Mouse (Mus musculus) kidney, embryonic 16.5 days (tissue): ENCODE measurements around the gene Plagl2. TPM values are rescaled to one million over a fixed set of nuclear protein-coding genes. Genes with fewer than 3 reads are reported as not detected.

Source experiments
- ATAC-seq: fragments of 200-750 bp; cut with Nextera tagmentation; 2 replicates; pipeline ENCODE4 v1.8.0; 2017; ENCODE audit warnings: moderate TSS enrichment; ENCODE audit not compliant: low FRiP score, low TSS enrichment
- H3K27ac ChIP-seq: fragments of 300-500 bp; sonication (generic); 2 replicates; pipeline ENCODE4 v1.5.1; 2014; ENCODE audit warnings: low read length
- H3K27me3 ChIP-seq: fragments of 300-500 bp; sonication (generic); 2 replicates; pipeline ENCODE4 v1.6.1; 2014; ENCODE audit warnings: low read length, control low read depth, mixed read lengths; ENCODE audit not compliant: insufficient read depth
- H3K36me3 ChIP-seq: fragments of 300-500 bp; sonication (generic); 2 replicates; pipeline ENCODE4 v1.6.1; 2014; ENCODE audit warnings: low read length, control low read depth, mixed read lengths; ENCODE audit not compliant: insufficient read depth
- H3K4me1 ChIP-seq: fragments of 300-500 bp; sonication (generic); 2 replicates; pipeline ENCODE4 v1.6.1; 2014; ENCODE audit warnings: low read length, control low read depth, mixed read lengths; ENCODE audit not compliant: insufficient read depth
- H3K4me2 ChIP-seq: fragments of 300-500 bp; sonication (generic); replicated peaks from 2 replicates; pipeline ENCODE4 v1.6.1; 2014; ENCODE audit warnings: low read depth, low read length
- H3K4me3 ChIP-seq: fragments of 300-500 bp; sonication (generic); 2 replicates; pipeline ENCODE4 v1.5.1; 2014; ENCODE audit warnings: mild to moderate bottlenecking, low read length
- H3K9ac ChIP-seq: fragments of 300-500 bp; sonication (generic); replicated peaks from 2 replicates; pipeline ENCODE4 v1.6.1; 2014; ENCODE audit warnings: low read length
- H3K9me3 ChIP-seq: fragments of 300-500 bp; sonication (generic); 2 replicates; pipeline ENCODE4 v1.6.1; 2016; ENCODE audit warnings: low read length, control low read depth
- WGBS: fragments of 180-500 bp; shearing (Covaris S2); extraction: QIAGEN DNeasy Blood & Tissue Kit; methylation state at CpG from one replicate; pipeline ENCODE4 v1.1.7; 2014; 5-methylcytosine and 5-hydroxymethylcytosine counted together
- polyA plus RNA-seq: library from polyadenylated mRNA; unstranded; fragments of >200 nt; fragmentation: Nextera tagmentation; extraction: Ambion mirVana; gene quantifications from 2 replicates; pipeline ENCODE4 v1.2.1, GENCODE M21; 2015

Plagl2 gene
- polyA plus RNA-seq, 1 experiment from 2014 or later, result 14.0 TPM

DNA sequence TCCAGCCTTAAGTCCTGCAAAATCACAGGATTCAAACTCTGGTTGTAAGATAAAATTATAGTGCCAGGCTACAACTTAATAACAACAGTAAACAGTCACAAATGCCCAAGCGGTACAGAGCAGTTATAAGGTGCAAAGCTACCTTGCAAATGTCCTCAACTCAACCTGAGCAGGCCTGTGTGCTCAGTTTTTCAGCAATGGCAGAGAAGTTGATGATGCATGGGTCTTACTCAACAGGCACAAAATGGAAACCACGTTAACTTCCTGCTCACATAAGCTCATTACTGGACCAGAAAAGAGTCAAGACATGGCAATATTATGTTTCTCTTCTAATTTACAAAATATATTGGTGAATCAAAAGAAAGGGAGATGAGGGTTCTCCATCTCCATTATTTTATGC, 18.7 kb downstream of the Plagl2 start:
- peaks cover 13% of the 10 kb centered on the region for H3K4me1 ChIP-seq
- no peaks in the 10 kb centered on the region for H3K27me3 ChIP-seq
- no peak for ATAC-seq
- no peak overlapping the region for H3K9ac ChIP-seq
- no peak overlapping the region for H3K4me3 ChIP-seq
- no peaks in the 10 kb centered on the region for H3K9me3 ChIP-seq
- H3K36me3 ChIP-seq, result no peaks in the 10 kb centered on the region
- H3K27ac ChIP-seq, result no peak overlapping the region
- 88% methylated on average over 2 of the region's 2 CpGs for WGBS
- H3K4me2 ChIP-seq, result no peak overlapping the region

DNA sequence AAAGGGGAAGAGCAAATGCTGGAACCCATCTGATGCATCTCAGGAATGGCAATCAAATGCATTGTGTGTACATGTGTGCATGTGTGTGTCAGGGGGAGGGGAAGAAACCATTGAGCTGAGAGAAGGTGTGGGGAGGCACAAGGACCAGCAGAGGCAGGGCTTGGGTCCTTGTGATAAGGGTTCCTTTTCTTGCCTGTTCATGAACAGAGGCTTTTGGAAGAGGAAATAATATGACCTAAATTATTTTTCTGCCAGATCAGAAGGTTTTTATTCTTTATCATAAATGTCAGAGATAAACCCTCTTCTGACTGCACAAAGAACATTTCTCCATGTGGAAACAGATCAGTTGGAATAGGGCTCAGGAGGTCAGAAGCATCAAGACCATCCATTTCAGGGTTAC, 19.1 kb downstream of the Plagl2 start:
- peaks cover 13% of the 10 kb centered on the region for H3K4me1 ChIP-seq
- no peak overlapping the region for H3K27ac ChIP-seq
- no peaks in the 10 kb centered on the region for H3K9me3 ChIP-seq
- H3K4me3 ChIP-seq, result no peak overlapping the region
- no peak overlapping the region for H3K9ac ChIP-seq
- H3K27me3 ChIP-seq, result no peaks in the 10 kb centered on the region
- no peak for ATAC-seq
- no peaks in the 10 kb centered on the region for H3K36me3 ChIP-seq
- H3K4me2 ChIP-seq, result no peak overlapping the region

DNA sequence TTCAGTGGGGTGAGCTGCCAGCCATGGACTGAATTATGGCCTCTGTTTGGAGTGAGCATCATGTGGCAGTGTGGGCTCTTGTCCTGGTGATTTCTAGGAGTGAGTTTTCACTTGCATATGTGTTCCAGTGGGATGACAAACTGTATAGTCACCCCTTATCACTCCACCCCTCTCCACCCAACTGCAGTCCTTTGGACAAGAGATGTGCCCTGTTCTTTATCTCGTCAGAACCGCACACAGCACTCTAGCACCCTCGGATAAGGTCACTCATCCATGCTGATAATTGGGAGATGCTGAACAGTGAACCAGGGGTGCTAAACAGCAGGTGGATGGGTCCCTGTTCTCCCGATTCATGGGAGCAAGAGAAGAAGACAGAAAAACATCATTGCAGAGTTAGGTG, 19.6 kb downstream of the Plagl2 start:
- no peak overlapping the region for H3K4me3 ChIP-seq
- H3K36me3 ChIP-seq, result no peaks in the 10 kb centered on the region
- WGBS, result 87% methylated on average over 4 of the region's 4 CpGs
- no peaks in the 10 kb centered on the region for H3K9me3 ChIP-seq
- no peak overlapping the region for H3K27ac ChIP-seq
- H3K9ac ChIP-seq, result no peak overlapping the region
- H3K27me3 ChIP-seq, result no peaks in the 10 kb centered on the region
- ATAC-seq, result no peak
- peaks cover 13% of the 10 kb centered on the region for H3K4me1 ChIP-seq
- no peak overlapping the region for H3K4me2 ChIP-seq

DNA sequence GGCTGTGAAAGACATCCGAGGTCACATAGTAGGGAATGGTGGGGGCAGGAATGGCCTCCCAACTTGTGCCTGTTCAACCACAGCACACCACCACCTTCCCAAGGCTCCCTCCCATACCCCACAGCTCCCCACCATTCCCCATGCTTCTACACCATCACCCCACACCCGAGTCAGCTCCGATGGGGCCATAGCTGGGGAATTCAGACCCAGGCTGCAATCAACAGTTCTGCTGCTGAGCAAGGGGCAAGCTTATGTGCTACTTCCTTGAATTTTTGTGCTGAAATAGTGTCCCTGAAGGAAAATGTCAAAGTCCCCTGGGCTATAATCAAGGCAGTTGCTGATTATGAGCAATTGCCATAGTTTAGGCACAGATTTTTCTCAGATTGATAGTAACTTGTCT, 22.7 kb downstream of the Plagl2 start:
- Histone ChIP-seq H3K9me3 (no peaks in the 10 kb centered on the region), H3K4me3 (no peak overlapping the region), H3K27ac (no peak overlapping the region), H3K4me1 (no peaks in the 10 kb centered on the region), H3K36me3 (no peaks in the 10 kb centered on the region), H3K27me3 (no peaks in the 10 kb centered on the region), H3K4me2 (no peak overlapping the region), H3K9ac (no peak overlapping the region)
- ATAC-seq, result no peak
- 74% methylated on average over 3 of the region's 3 CpGs for WGBS

DNA sequence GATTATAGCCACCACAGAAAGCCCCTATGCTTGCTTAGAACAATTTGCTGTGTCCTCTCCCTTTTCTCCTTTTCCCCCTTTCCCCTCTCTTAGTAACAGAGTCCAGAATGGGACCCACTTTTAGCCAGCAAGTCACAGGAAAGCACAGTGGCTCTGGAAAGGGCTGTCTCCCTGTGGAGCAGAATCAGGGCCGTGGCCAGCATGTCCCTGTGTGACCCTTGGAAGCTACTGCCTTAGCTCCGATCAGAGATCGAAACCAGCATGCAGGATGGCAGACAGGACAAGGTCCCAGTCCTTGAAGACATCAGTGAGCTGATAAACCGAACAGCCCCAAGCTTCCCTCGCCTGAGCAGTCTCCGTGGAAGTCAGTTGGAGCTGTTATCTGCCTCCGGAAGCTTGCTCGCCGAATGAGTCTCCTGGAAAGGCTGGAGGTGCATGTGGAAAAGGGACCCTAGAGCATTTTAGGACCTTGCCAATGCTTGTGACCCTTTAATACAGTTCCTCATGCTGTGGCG, 23.3 kb downstream of the Plagl2 start:
- Histone ChIP-seq H3K9me3 (no peaks in the 10 kb centered on the region), H3K27me3 (no peaks in the 10 kb centered on the region), H3K4me1 (no peaks in the 10 kb centered on the region), H3K4me2 (no peak overlapping the region), H3K36me3 (no peaks in the 10 kb centered on the region), H3K4me3 (no peak overlapping the region), H3K27ac (no peak overlapping the region), H3K9ac (no peak overlapping the region)
- WGBS, result 89% methylated on average over 10 of the region's 10 CpGs
- ATAC-seq, result no peak

DNA sequence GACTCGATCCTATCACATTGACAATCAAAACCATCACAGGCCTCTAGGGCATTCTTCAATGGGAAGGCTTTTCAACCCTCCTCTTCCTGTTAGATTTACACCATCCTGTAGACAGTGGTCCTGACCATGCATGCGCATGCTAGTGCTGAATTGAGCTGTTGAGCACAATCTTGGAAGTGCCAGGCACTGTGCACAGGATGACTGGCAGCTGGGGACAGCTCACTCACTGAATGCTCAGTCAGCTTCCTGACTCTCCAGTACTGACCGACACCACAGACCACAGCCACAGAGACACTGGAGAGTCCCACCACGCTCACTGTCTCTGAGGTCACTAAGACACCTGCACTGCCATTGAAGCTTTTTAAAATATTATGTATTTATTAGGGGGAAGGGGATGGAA, 25.8 kb downstream of the Plagl2 start:
- Histone ChIP-seq H3K9ac (no peak overlapping the region), H3K4me2 (no peak overlapping the region), H3K9me3 (no peaks in the 10 kb centered on the region), H3K36me3 (no peaks in the 10 kb centered on the region), H3K27ac (no peak overlapping the region), H3K27me3 (no peaks in the 10 kb centered on the region), H3K4me1 (no peaks in the 10 kb centered on the region), H3K4me3 (no peak overlapping the region)
- WGBS, result 79% methylated on average over 4 of the region's 4 CpGs
- no peak for ATAC-seq

DNA sequence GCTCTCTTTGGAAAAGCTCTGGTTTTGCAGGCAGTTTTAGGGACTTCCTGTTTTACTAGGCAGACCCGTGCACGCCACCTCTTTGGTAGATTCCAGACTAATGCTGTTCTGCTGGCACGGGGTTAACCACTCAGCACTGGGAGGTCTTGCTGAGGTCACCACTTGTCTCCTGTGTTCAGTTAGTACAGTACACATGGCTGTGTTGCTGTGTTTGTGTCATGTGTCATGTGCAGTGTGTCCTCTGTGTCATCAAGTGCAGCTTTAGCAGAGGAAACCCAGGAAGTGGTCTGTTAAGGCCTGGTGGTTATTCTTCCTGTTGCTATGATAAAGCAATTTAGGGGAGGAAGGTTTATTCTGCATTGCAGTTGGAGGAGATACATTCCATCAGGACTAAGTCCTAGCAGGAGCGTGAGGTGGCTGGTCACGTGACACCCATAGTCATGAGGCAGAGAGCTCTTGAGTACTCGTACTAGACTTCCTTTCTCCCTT, 26.4 kb downstream of the Plagl2 start:
- ATAC-seq, result no peak
- no peaks in the 10 kb centered on the region for H3K4me1 ChIP-seq
- H3K9me3 ChIP-seq, result no peaks in the 10 kb centered on the region
- WGBS, result 56% methylated on average over 6 of the region's 6 CpGs
- no peak overlapping the region for H3K4me2 ChIP-seq
- no peaks in the 10 kb centered on the region for H3K27me3 ChIP-seq
- H3K9ac ChIP-seq, result no peak overlapping the region
- peaks cover 3% of the 10 kb centered on the region; the same call in 1 of the 2 replicates for H3K36me3 ChIP-seq
- no peak overlapping the region for H3K4me3 ChIP-seq
- no peak overlapping the region for H3K27ac ChIP-seq

DNA sequence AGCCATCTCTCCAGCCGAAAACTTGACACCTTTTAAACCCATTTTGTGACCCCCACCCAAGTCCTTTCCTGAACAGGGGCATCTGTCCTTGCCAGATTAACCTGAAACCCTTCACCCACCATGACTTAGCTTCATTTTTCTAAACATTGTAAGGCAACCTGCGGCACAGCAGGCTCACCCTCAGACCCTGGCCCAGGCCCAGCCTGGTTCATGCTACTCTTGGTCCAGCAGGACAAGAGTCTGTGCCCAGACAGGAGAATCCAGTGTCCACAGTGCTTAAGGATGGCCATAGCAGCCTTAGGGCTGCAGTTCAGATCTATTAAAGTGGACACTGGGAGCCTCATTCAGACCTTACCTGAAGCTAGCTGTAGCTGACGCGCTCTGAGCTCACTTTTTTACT, 27.9 kb downstream of the Plagl2 start:
- H3K27ac ChIP-seq, result no peak overlapping the region
- H3K36me3 ChIP-seq, result peaks cover 15% of the 10 kb centered on the region
- H3K4me1 ChIP-seq, result no peaks in the 10 kb centered on the region
- no peak overlapping the region for H3K9ac ChIP-seq
- no peaks in the 10 kb centered on the region for H3K9me3 ChIP-seq
- no peak overlapping the region for H3K4me3 ChIP-seq
- H3K27me3 ChIP-seq, result no peaks in the 10 kb centered on the region
- WGBS, result 77% methylated on average over 4 of the region's 4 CpGs
- no peak overlapping the region for H3K4me2 ChIP-seq
- no peak for ATAC-seq

DNA sequence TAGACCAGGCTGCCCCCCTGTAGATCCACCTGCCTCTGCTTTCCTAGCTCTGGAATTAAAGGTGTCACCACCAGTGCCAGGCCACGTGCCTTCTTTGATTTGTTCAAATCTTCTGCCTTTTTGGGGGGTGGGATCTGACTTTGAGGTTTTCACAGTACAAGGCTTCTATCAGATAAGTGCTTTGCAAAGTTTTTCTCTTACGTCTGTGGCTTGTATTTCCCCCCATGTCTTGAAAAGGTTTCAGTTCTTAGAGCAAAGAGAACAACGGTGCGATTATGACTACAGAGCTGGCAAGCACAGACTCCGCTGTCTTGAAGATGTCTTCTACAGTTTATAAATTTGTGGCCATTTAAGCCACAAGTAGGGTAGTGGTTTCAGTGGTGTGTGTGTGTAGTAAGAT, 29.8 kb downstream of the Plagl2 start:
- WGBS, result 90% methylated on average over 5 of the region's 5 CpGs
- no peaks in the 10 kb centered on the region for H3K27me3 ChIP-seq
- no peaks in the 10 kb centered on the region for H3K9me3 ChIP-seq
- H3K4me3 ChIP-seq, result no peak overlapping the region
- H3K4me1 ChIP-seq, result no peaks in the 10 kb centered on the region
- no peak overlapping the region for H3K4me2 ChIP-seq
- H3K27ac ChIP-seq, result no peak overlapping the region
- H3K36me3 ChIP-seq, result peaks cover 30% of the 10 kb centered on the region
- ATAC-seq, result no peak
- H3K9ac ChIP-seq, result no peak overlapping the region

DNA sequence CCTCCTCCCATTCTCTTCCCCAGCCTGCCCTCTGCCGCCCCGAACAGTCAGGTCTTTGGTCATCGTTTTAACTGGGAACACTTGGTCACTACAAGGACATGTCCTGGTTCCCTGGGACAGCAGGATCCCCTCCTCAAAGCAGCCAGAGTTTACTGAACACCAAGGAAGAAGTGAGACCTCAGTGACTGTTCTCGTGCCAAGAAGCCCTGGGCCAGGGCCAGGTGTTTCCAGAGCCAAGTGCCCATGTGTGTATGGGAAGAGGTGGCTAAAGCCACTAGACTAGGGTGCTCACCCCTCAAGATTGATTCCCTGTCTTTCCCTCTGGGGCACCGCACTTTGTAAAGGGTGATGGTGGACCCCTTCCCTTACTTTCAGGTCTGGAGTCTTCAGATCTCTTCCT, 31.9 kb downstream of the Plagl2 start:
- peaks cover 48% of the 10 kb centered on the region for H3K36me3 ChIP-seq
- H3K9ac ChIP-seq, result no peak overlapping the region
- H3K27me3 ChIP-seq, result no peaks in the 10 kb centered on the region
- no peaks in the 10 kb centered on the region for H3K4me1 ChIP-seq
- no peaks in the 10 kb centered on the region for H3K9me3 ChIP-seq
- no peak overlapping the region for H3K27ac ChIP-seq
- H3K4me2 ChIP-seq, result no peak overlapping the region
- no peak overlapping the region for H3K4me3 ChIP-seq
- 85% methylated on average over 5 of the region's 5 CpGs for WGBS
- ATAC-seq, result no peak
